Comparison of ENCODE assay signal across 48 mouse cellular contexts in genomic region chr5:145904535-145904934, GRCm38 (mm10). TPM values are rescaled to one million over a fixed set of nuclear protein-coding genes. Genes with fewer than 3 reads are reported as not detected.
"Had no signal": no experiment of that assay in that cellular context is flagged by ENCODE, and none has a peak within 500 bp of the region (broad histone marks: within the 10 kb centered on the region; RNA-seq: fewer than 3 reads in every experiment).

No protein-coding gene starts in this region.

- ATAC-seq: hindbrain, embryonic 16.5 days; hindbrain, postnatal 0 days; inflammation-experienced regulatory T-cells, adult 6 months; intestine, embryonic 15.5 days; intestine, embryonic 16.5 days; intestine, postnatal 0 days had no signal

- H3K4me1 ChIP-seq: heart, embryonic 10.5 days; heart, embryonic 12.5 days; heart, embryonic 13.5 days; heart, embryonic 15.5 days; hindbrain, embryonic 10.5 days; hindbrain, embryonic 12.5 days; hindbrain, embryonic 13.5 days; hindbrain, embryonic 15.5 days; intestine, embryonic 15.5 days; kidney, embryonic 15.5 days had no signal

- H3K36me3 ChIP-seq: heart, embryonic 10.5 days; heart, embryonic 12.5 days; heart, embryonic 13.5 days; heart, embryonic 15.5 days; hindbrain, embryonic 10.5 days; hindbrain, embryonic 12.5 days; hindbrain, embryonic 13.5 days; hindbrain, embryonic 15.5 days; intestine, embryonic 15.5 days; kidney, embryonic 15.5 days had no signal

- H3K4me3 ChIP-seq: heart, embryonic 10.5 days; heart, embryonic 12.5 days; heart, embryonic 13.5 days; heart, embryonic 15.5 days; hindbrain, embryonic 10.5 days; hindbrain, embryonic 12.5 days; hindbrain, embryonic 13.5 days; hindbrain, embryonic 15.5 days; intestine, embryonic 15.5 days; kidney, embryonic 15.5 days; layer of hippocampus, adult 2 months had no signal

- H3K9me3 ChIP-seq: intestine, embryonic 15.5 days had no signal

- H3K27ac ChIP-seq: heart, embryonic 10.5 days; heart, embryonic 13.5 days; heart, embryonic 15.5 days; hindbrain, embryonic 10.5 days; hindbrain, embryonic 12.5 days; hindbrain, embryonic 13.5 days; hindbrain, embryonic 14.5 days; hindbrain, embryonic 15.5 days; hindbrain, postnatal 0 days; intestine, embryonic 15.5 days; kidney, embryonic 15.5 days; kidney, postnatal 0 days; layer of hippocampus, adult 2 months had no signal

- H3K4me2 ChIP-seq: heart, embryonic 11.5 days; heart, embryonic 12.5 days; heart, embryonic 13.5 days; heart, embryonic 15.5 days; hindbrain, embryonic 12.5 days; hindbrain, embryonic 13.5 days; hindbrain, embryonic 14.5 days; hindbrain, embryonic 15.5 days; intestine, embryonic 15.5 days; kidney, embryonic 15.5 days had no signal

- H3K27me3 ChIP-seq: heart, embryonic 12.5 days; heart, embryonic 13.5 days; heart, embryonic 15.5 days; hindbrain, embryonic 12.5 days; hindbrain, embryonic 13.5 days; hindbrain, embryonic 15.5 days; intestine, embryonic 15.5 days; kidney, embryonic 15.5 days had no signal

- H3K9ac ChIP-seq: heart, embryonic 12.5 days; heart, embryonic 13.5 days; heart, embryonic 15.5 days; hindbrain, embryonic 12.5 days; hindbrain, embryonic 13.5 days; hindbrain, embryonic 14.5 days; hindbrain, embryonic 15.5 days; intestine, embryonic 15.5 days; kidney, embryonic 15.5 days had no signal

- DNase-seq: heart, postnatal 10 days; heart, postnatal 14 days; heart, postnatal 36 days; heart, postnatal 4 days; kidney, adult 11 months; kidney, adult 18-20 months; kidney, adult 2 months; kidney, adult 8-10 months; kidney, adult 9 months; kidney, postnatal 10 days; kidney, postnatal 14 days; kidney, postnatal 25 days; kidney, postnatal 36 days; kidney, postnatal 4 days; layer of hippocampus, adult 9-11 months; layer of hippocampus, postnatal 36 days had no signal

RNA-seq across cellular contexts. Expression of gene Cyp3a11, which starts 24.8 kb away (rescaled TPM):
- total RNA-seq: heart, adult 8-10 months; heart, postnatal 10 days; heart, postnatal 14 days; heart, postnatal 25 days; heart, postnatal 36 days; hematopoietic stem cell, adult 5-6 weeks; hindbrain, postnatal 0 days; layer of hippocampus, adult 18-20 months; layer of hippocampus, adult 2 months; layer of hippocampus, adult 8-10 months; layer of hippocampus, postnatal 10 days; layer of hippocampus, postnatal 14 days; layer of hippocampus, postnatal 25 days; layer of hippocampus, postnatal 36 days had no signal
- polyA plus RNA-seq: heart, embryonic 10.5 days; heart, embryonic 11.5 days; heart, embryonic 12.5 days; heart, embryonic 13.5 days; heart, embryonic 14.5 days; heart, embryonic 15.5 days; heart, postnatal 0 days; hindbrain, embryonic 10.5 days; hindbrain, embryonic 11.5 days; hindbrain, embryonic 12.5 days; hindbrain, embryonic 13.5 days; hindbrain, embryonic 14.5 days; hindbrain, embryonic 15.5 days; hindbrain, embryonic 16.5 days; hindbrain, postnatal 0 days; inflammation-experienced regulatory T-cells, adult 6 months; intestine, embryonic 14.5 days; kidney, embryonic 14.5 days had no signal
